Mouse (Mus musculus): Measurements from ENCODE around the gene Ak1. TPM values are rescaled to one million over a fixed set of nuclear protein-coding genes. Genes with fewer than 3 reads are reported as not detected.
A peak's percentile ranks its signal among the peaks of the same experiment; 100 is the strongest.

The Ak1 gene
- polyA plus RNA-seq (2012; rRNA removed) = 127 and 132 TPM in 2 replicates

GRCm38 (mm10) chr2:32621517-32621859 is at the start of gene Ak1:
Gene Ak1, plus strand, starts transcription at chr2:32621758.
- Histone ChIP-seq H3K4me1 (ENCODE audit: control insufficient read depth, insufficient read depth, low read length) (peaks cover 14% of the 10 kb centered on the region), H3K27ac (ENCODE audit: insufficient read depth, low read length) (peak within 1 kb of the TSS; percentile 11; the same call in 1 of the 2 replicates), H3K27me3 (ENCODE audit: control insufficient read depth, insufficient read depth, low read length) (no peaks in the 10 kb centered on the region), H3K4me3 (replicated peaks; ENCODE audit: insufficient read depth, low read depth, low read length) (no peak within 1 kb of the TSS)
- TF ChIP-seq CTCF (IDR thresholded peaks at IDR 0.05; ENCODE audit: borderline replicate concordance, insufficient read depth, low read depth, low read length) = no peak
- WGBS = 21% methylated on average over 7 of the region's 7 CpGs
- DNase-seq = no peak

GRCm38 (mm10) chr2:32572196-32572595 is 49.4 kb upstream of the Ak1 start:
- 82% methylated on average over 11 of the region's 11 CpGs for WGBS
- DNase-seq = no peak
- no peaks in the 10 kb centered on the region for H3K27me3 ChIP-seq (ENCODE audit: control insufficient read depth, insufficient read depth, low read length)
- TF ChIP-seq CTCF (IDR thresholded peaks at IDR 0.05; ENCODE audit: borderline replicate concordance, insufficient read depth, low read depth, low read length) (no peak), POLR2A (IDR thresholded peaks at IDR 0.05; ENCODE audit: borderline replicate concordance, insufficient read depth, low read length) (no peak)
- H3K27ac ChIP-seq (ENCODE audit: insufficient read depth, low read length) = no peak overlapping the region
- no peak overlapping the region for H3K4me3 ChIP-seq (replicated peaks; ENCODE audit: insufficient read depth, low read depth, low read length)
- H3K4me1 ChIP-seq (ENCODE audit: control insufficient read depth, insufficient read depth, low read length) = peaks cover 17% of the 10 kb centered on the region

DNA sequence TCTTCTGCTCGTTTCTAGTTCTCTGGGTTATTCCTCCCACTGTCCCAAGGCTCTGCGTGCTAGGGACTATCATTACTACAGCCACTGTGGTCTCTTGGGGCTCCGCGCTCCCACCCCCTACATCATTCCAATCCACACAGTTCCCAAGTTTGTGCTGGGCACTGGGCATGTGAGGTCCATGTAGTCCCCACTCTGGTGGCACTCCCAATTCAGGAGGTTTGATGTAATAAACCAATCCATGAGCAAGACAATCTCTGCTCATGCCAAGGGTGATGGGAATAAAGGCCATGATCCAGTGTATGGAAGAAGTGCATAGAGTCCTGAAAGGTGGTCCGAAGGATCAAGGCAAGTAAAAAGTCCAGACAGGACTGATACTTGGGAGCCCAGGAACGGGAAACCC is 47.1 kb upstream of the Ak1 start, which contains the start of gene Pip5kl1:
Gene Pip5kl1 (plus strand): TSS at position 301 of the 400 bp plus-strand sequence.
- peak within 1 kb of the TSS; percentile 2; the same call in 1 of the 2 replicates for H3K27ac ChIP-seq (ENCODE audit: insufficient read depth, low read length)
- no peak for DNase-seq
- H3K4me1 ChIP-seq (ENCODE audit: control insufficient read depth, insufficient read depth, low read length) = peaks cover 8% of the 10 kb centered on the region; the same call in 1 of the 2 replicates
- H3K4me3 ChIP-seq (replicated peaks; ENCODE audit: insufficient read depth, low read depth, low read length) = peak within 1 kb of the TSS; percentile 61
- 74% methylated on average over 6 of the region's 6 CpGs for WGBS
- H3K27me3 ChIP-seq (ENCODE audit: control insufficient read depth, insufficient read depth, low read length) = no peaks in the 10 kb centered on the region
- TF ChIP-seq CTCF (IDR thresholded peaks at IDR 0.05; ENCODE audit: borderline replicate concordance, insufficient read depth, low read depth, low read length) = no peak

GRCm38 (mm10) chr2:32574901-32575585 is 46.5 kb upstream of the Ak1 start:
- under 1% methylated on average over 26 of the region's 26 CpGs for WGBS
- no peaks in the 10 kb centered on the region for H3K27me3 ChIP-seq (ENCODE audit: control insufficient read depth, insufficient read depth, low read length)
- H3K27ac ChIP-seq (ENCODE audit: insufficient read depth, low read length) = peak overlapping the region; percentile 2; the same call in 1 of the 2 replicates
- TF ChIP-seq POLR2A (IDR thresholded peaks at IDR 0.05; ENCODE audit: borderline replicate concordance, insufficient read depth, low read length) (no peak), CTCF (IDR thresholded peaks at IDR 0.05; ENCODE audit: borderline replicate concordance, insufficient read depth, low read depth, low read length) (peak; percentile 81)
- H3K4me3 ChIP-seq (replicated peaks; ENCODE audit: insufficient read depth, low read depth, low read length) = peak overlapping the region; percentile 61
- peaks cover 8% of the 10 kb centered on the region; the same call in 1 of the 2 replicates for H3K4me1 ChIP-seq (ENCODE audit: control insufficient read depth, insufficient read depth, low read length)
- peak; percentile 79 to 85 for DNase-seq

DNA sequence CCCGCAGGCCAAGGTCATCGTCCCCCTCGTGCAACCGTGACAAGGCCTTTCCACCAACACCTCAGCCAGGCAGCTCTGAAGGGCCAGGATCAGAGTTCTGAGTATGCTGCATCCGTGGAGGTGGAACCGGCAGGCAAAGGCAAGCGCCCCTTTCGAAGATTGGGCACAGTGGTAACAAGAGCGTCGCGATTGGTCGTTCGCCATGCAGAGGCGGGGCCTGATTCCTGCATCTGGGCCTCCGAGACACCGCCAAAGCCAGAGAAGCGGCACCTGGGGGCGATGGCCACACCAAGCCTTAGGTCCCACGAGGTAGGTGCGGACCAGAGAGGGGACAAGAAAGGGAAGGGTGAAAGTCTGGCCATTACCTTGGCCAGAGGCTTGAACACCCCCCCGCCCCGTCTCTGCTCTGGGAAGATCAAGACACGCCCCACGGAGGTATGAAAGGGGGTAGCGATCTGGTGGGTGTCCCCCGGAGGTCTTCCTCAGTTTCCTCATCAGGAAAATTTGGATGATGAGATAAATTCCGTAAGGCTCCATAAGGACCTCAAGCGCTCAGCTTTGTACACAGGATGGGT is 45.9 kb upstream of the Ak1 start, which contains the start of gene 9430097D07Rik:
Gene 9430097D07Rik (minus strand): TSS at position 99 of the 575 bp plus-strand sequence.
- WGBS = 9% methylated on average over 28 of the region's 28 CpGs
- H3K27ac ChIP-seq (ENCODE audit: insufficient read depth, low read length) = peak within 1 kb of the TSS; percentile 2; the same call in 1 of the 2 replicates
- peaks cover 8% of the 10 kb centered on the region; the same call in 1 of the 2 replicates for H3K4me1 ChIP-seq (ENCODE audit: control insufficient read depth, insufficient read depth, low read length)
- TF ChIP-seq CTCF (IDR thresholded peaks at IDR 0.05; ENCODE audit: borderline replicate concordance, insufficient read depth, low read depth, low read length) (no peak), POLR2A (IDR thresholded peaks at IDR 0.05; ENCODE audit: borderline replicate concordance, insufficient read depth, low read length) (peak; percentile 42; the same call in 1 of the 2 replicates)
- H3K4me3 ChIP-seq (replicated peaks; ENCODE audit: insufficient read depth, low read depth, low read length) = peak within 1 kb of the TSS; percentile 61
- no peaks in the 10 kb centered on the region for H3K27me3 ChIP-seq (ENCODE audit: control insufficient read depth, insufficient read depth, low read length)
- DNase-seq = peak; percentile 83

DNA sequence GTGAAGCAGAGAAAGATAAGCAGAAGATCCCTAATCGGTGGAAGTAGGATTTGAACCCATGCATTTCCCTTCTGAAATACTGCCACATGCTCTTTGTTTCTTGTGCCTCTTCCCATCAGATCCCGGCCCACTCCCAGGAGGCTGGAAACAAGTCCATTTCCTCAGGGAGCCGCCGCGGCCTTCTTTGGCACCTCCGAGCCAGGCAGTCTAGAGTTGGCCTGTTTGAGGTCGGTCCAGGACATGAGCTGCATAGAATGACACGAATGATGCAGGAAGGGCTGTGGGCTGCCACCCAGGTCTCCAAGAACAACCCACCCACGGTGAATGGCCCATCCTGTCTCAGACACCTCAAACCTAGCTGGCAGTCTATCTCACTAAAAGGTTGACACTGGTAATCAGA is 45.0 kb upstream of the Ak1 start:
- DNase-seq = no peak
- no peak overlapping the region for H3K4me3 ChIP-seq (replicated peaks; ENCODE audit: insufficient read depth, low read depth, low read length)
- 85% methylated on average over 9 of the region's 9 CpGs for WGBS
- TF ChIP-seq POLR2A (IDR thresholded peaks at IDR 0.05; ENCODE audit: borderline replicate concordance, insufficient read depth, low read length) = no peak
- TF ChIP-seq CTCF (IDR thresholded peaks at IDR 0.05; ENCODE audit: borderline replicate concordance, insufficient read depth, low read depth, low read length) = no peak
- peaks cover 8% of the 10 kb centered on the region; the same call in 1 of the 2 replicates for H3K4me1 ChIP-seq (ENCODE audit: control insufficient read depth, insufficient read depth, low read length)
- no peaks in the 10 kb centered on the region for H3K27me3 ChIP-seq (ENCODE audit: control insufficient read depth, insufficient read depth, low read length)
- no peak overlapping the region for H3K27ac ChIP-seq (ENCODE audit: insufficient read depth, low read length)

DNA sequence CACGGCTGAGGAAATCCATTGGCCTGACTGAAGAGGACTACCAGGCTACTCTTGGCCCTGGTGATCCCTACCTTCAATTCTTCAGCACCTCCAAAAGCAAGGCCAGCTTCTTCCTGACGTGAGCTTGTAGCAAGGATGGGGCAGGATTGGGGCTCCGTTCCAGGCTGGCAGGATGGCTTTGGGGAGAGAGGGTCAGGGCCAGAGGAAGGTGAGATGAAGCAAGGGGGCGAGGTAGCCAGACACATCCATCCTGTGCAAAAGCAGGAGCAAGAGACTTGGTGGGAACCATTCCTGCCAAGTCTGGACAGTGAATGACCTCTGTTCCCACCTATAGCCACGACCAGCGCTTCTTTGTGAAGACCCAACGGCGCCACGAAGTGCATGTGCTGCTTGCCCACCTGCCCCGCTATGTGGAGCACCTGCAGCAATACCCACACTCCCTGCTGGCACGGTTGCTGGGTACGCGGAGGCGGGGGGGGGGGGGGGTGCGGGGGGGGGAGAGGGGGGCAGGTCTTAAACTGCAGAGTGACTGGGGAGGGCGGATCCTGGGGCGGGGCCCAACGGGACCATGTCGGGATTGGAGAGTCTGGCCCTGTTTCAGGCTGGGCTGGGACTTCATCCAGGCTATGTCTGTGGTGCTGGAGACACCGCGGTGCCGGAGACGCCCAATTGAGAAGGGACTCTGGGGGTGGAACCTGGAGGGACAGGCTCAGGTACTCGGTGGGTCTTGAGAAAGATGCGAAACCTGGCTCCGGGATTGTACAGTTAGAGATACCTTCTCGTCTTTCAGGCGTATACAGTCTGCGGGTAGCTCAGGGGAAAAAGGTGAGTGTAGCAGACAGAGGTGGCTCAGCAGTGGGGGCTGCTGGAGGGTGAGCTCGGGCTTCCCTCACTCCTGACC is 43.2 kb upstream of the Ak1 start:
- WGBS = 42% methylated on average over 25 of the region's 30 CpGs

More for the DNA sequence above, 43.2 kb upstream of the Ak1 start:
- H3K4me1 ChIP-seq (ENCODE audit: control insufficient read depth, insufficient read depth, low read length) = peaks cover 4% of the 10 kb centered on the region; the same call in 1 of the 2 replicates
- TF ChIP-seq POLR2A (IDR thresholded peaks at IDR 0.05; ENCODE audit: borderline replicate concordance, insufficient read depth, low read length) = no peak
- no peak for TF ChIP-seq CTCF (IDR thresholded peaks at IDR 0.05; ENCODE audit: borderline replicate concordance, insufficient read depth, low read depth, low read length)
- H3K4me3 ChIP-seq (replicated peaks; ENCODE audit: insufficient read depth, low read depth, low read length) = no peak overlapping the region
- no peaks in the 10 kb centered on the region for H3K27me3 ChIP-seq (ENCODE audit: control insufficient read depth, insufficient read depth, low read length)
- no peak overlapping the region for H3K27ac ChIP-seq (ENCODE audit: insufficient read depth, low read length)
- peak; percentile 45 to 61 for DNase-seq
